Mouse (Mus musculus): Measurements from ENCODE around the gene Oas1a. TPM values are rescaled to one million over a fixed set of nuclear protein-coding genes. Genes with fewer than 3 reads are reported as not detected.

The Oas1a gene
- total RNA-seq, 2 experiments from 2014 or later, result 0.29 TPM; not detected in 1

GRCm38 (mm10) chr5:120847067-120847466 lies 60.3 kb downstream of the Oas1a start, which contains the start of gene Oas1f:
Gene Oas1f (plus strand): TSS chr5:120847367.
- Histone ChIP-seq H3K27ac (no peak within 1 kb of the TSS), H3K4me3 (no peak within 1 kb of the TSS)
- TF ChIP-seq CTCF (conservative IDR thresholded peaks at IDR 0.05), result no peak
- no peak for DNase-seq (ENCODE audit: low spot score in 2 of 2)

Small RNA genes lying within 50 kb of the gene (microRNA-seq; reads per million reads assigned to microRNA genes)
- 0 reads per million in 2 experiments for gene Gm22907

Other genes with a start within 250 kb of the Oas1a start
- 10 to 100 TPM; 70.9 to 73.9 TPM for gene Dtx1, start 195.6 kb downstream of the Oas1a start, total RNA-seq (2021)
- not detected for gene Oas2, start 157.7 kb downstream of the Oas1a start, total RNA-seq (2021)
- gene Oas3, start 129.9 kb downstream of the Oas1a start, total RNA-seq (2021), result not detected
- gene Oas1e, start 112.0 kb downstream of the Oas1a start, total RNA-seq (2021), result not detected
- 1 to 10 TPM in 1 of 2 experiments, under 1 TPM in 1; 0.26 to 1.4 TPM for gene Oas1c, start 95.0 kb downstream of the Oas1a start, total RNA-seq (2021)
- not detected for gene Oas1f, start 60.2 kb downstream of the Oas1a start, total RNA-seq (2021)
- not detected for gene Oas1h, start 46.1 kb downstream of the Oas1a start, total RNA-seq (2021)
- not detected for gene Oas1g, start 19.9 kb downstream of the Oas1a start, total RNA-seq (2021)
- gene Oas1d, start 7.0 kb upstream of the Oas1a start, total RNA-seq (2021), result not detected
- gene Rph3a, start 102.6 kb upstream of the Oas1a start, total RNA-seq (2021), result 100 to 1,000 TPM; 226 to 235 TPM